ENCODE assay signal across 21 mouse cellular contexts in genomic region chr9:118701791-118702190, GRCm38 (mm10).
A peak's percentile ranks its signal among the peaks of the same experiment; 100 is the strongest.
DNase-seq lines count a peak whose midpoint lies in the region; ATAC-seq lines count a peak whose summit lies in the region.
"Had no signal": no experiment of that assay in that cellular context is flagged by ENCODE, and none has a peak within 500 bp of the region (broad histone marks: within the 10 kb centered on the region; RNA-seq: fewer than 3 reads in every experiment).

No protein-coding gene starts in this region.

- H3K4me2 ChIP-seq in intestine, embryonic 14.5 days (ENCODE audit: low read length): no peak overlapping the region
- H3K4me2 ChIP-seq in intestine, embryonic 15.5 days (replicated peaks): no peak overlapping the region
- H3K4me2 ChIP-seq in lung, embryonic 15.5 days: 0 out of 2 replicates have a peak overlapping the region, but pooled peaks have one; percentile 11
- H3K4me2 ChIP-seq: neural tube, embryonic 12.5 days had no signal

- no peaks in the 10 kb centered on the region for H3K9me3 ChIP-seq in intestine, embryonic 14.5 days (ENCODE audit: control insufficient read depth, low read length)
- no peaks in the 10 kb centered on the region for H3K9me3 ChIP-seq in intestine, embryonic 15.5 days
- H3K9me3 ChIP-seq in lung, embryonic 15.5 days: no peaks in the 10 kb centered on the region
- H3K9me3 ChIP-seq: megakaryocyte, embryonic 14.5 days; neural tube, embryonic 12.5 days had no signal

- H3K4me3 ChIP-seq in intestine, embryonic 14.5 days (ENCODE audit: low read depth, low read length): no peak overlapping the region
- H3K4me3 ChIP-seq in intestine, embryonic 15.5 days (replicated peaks): no peak overlapping the region
- H3K4me3 ChIP-seq in lung, embryonic 15.5 days: no peak overlapping the region
- H3K4me3 ChIP-seq: left cerebral cortex, adult 2 months; megakaryocyte, embryonic 14.5 days; neural tube, embryonic 12.5 days had no signal

- peaks cover 4% of the 10 kb centered on the region; the same call in 1 of the 2 replicates for H3K36me3 ChIP-seq in intestine, embryonic 14.5 days (ENCODE audit: control insufficient read depth, insufficient read depth, low read length)
- H3K36me3 ChIP-seq in intestine, embryonic 15.5 days: no peaks in the 10 kb centered on the region
- no peaks in the 10 kb centered on the region for H3K36me3 ChIP-seq in lung, embryonic 15.5 days
- H3K36me3 ChIP-seq: neural tube, embryonic 12.5 days had no signal

- H3K9ac ChIP-seq in intestine, embryonic 14.5 days (ENCODE audit: low read length): no peak overlapping the region
- H3K9ac ChIP-seq in intestine, embryonic 15.5 days: no peak overlapping the region
- H3K9ac ChIP-seq in lung, embryonic 15.5 days: no peak overlapping the region
- H3K9ac ChIP-seq: liver, embryonic 14.5 days; neural tube, embryonic 12.5 days had no signal

- DNase-seq in intestine, embryonic 14.5 days (ENCODE audit: low spot score): no peak
- DNase-seq in lung, postnatal 4 days: no peak
- peak; percentile 42 for DNase-seq in lung, postnatal 25 days (ENCODE audit: low spot score)
- DNase-seq in right cerebral cortex, adult 18-20 months: no peak
- DNase-seq in ovary, postnatal 10 days (ENCODE audit: low spot score): no peak
- DNase-seq: adrenal gland, postnatal 25 days; cerebellum, adult 18-20 months; cerebellum, postnatal 36 days; heart, postnatal 4 days; kidney, postnatal 10 days; right cerebral cortex, postnatal 25 days had no signal

- peak overlapping the region; percentile 60; the same call in 1 of the 2 replicates for H3K27ac ChIP-seq in intestine, embryonic 14.5 days (ENCODE audit: low read depth)
- no peak overlapping the region for H3K27ac ChIP-seq in intestine, embryonic 15.5 days
- peak overlapping the region; percentile 83 for H3K27ac ChIP-seq in lung, embryonic 15.5 days
- H3K27ac ChIP-seq: hindbrain, postnatal 0 days; left cerebral cortex, adult 2 months; liver, embryonic 14.5 days; neural tube, embryonic 12.5 days had no signal

- H3K27me3 ChIP-seq in intestine, embryonic 14.5 days (replicated peaks; ENCODE audit: control insufficient read depth, insufficient read depth, low read length): no peaks in the 10 kb centered on the region
- H3K27me3 ChIP-seq in intestine, embryonic 15.5 days (replicated peaks): no peaks in the 10 kb centered on the region
- H3K27me3 ChIP-seq in lung, embryonic 15.5 days: no peaks in the 10 kb centered on the region
- H3K27me3 ChIP-seq: neural tube, embryonic 12.5 days; Patski had no signal

- H3K4me1 ChIP-seq in intestine, embryonic 14.5 days (replicated peaks; ENCODE audit: control insufficient read depth, insufficient read depth, low read length): peaks cover 47% of the 10 kb centered on the region
- peaks cover 22% of the 10 kb centered on the region for H3K4me1 ChIP-seq in intestine, embryonic 15.5 days (replicated peaks)
- peaks cover 71% of the 10 kb centered on the region for H3K4me1 ChIP-seq in lung, embryonic 15.5 days

- WGBS in intestine, embryonic 14.5 days: 63% methylated on average over 2 of the region's 2 CpGs
- WGBS in intestine, embryonic 15.5 days: 66% methylated on average over 2 of the region's 2 CpGs
- 59% methylated on average over 2 of the region's 2 CpGs for WGBS in lung, embryonic 15.5 days

- ATAC-seq in intestine, embryonic 14.5 days (replicated peaks; ENCODE audit: low FRiP score, low TSS enrichment, low read depth): no peak
- no peak for ATAC-seq in intestine, embryonic 15.5 days
- ATAC-seq in lung, embryonic 15.5 days (ENCODE audit: borderline replicate concordance, extremely low read depth, low FRiP score, low TSS enrichment): no peak
- ATAC-seq: activated CD4-positive, CD25-positive, alpha-beta regulatory T cell, adult 4 months; forebrain, embryonic 14.5 days; hindbrain, postnatal 0 days; Patski had no signal
